Mouse (Mus musculus) heart, postnatal 36 days (tissue): ENCODE results near the gene Daxx. TPM values are rescaled to one million over a fixed set of nuclear protein-coding genes. Genes with fewer than 3 reads are reported as not detected.
A peak's percentile ranks its signal among the peaks of the same experiment; 100 is the strongest.
"Not testable (repeated sequence)": the region's sequence is repeated elsewhere in the genome, so short reads cannot be mapped to it uniquely, and the experiment has no call there.

Experiments
- DNase-seq, 2 experiments: peaks; one replicate each; pipeline ENCODE4 v3.0.0; 2021 to 2022
- intact Hi-C: fragments of 180-260 bp; cut with DNase I; formaldehyde crosslinking; loops from one replicate; pipeline ENCODE4 v1.15.1; 2025
- total RNA-seq, 2 experiments: library from RNA; stranded (reverse); gene quantifications; 2 replicates each; pipeline ENCODE4 v1.2.3; 2021

Gene Daxx
- total RNA-seq, 2 experiments from 2014 or later, result 15.7 to 18.0 TPM

- DNase-seq, result no peak
- intact Hi-C loops, result no loop called here
Observed at GRCm38 (mm10) chr17:33935422-33936055, 26.3 kb downstream of the Daxx start.

DNA sequence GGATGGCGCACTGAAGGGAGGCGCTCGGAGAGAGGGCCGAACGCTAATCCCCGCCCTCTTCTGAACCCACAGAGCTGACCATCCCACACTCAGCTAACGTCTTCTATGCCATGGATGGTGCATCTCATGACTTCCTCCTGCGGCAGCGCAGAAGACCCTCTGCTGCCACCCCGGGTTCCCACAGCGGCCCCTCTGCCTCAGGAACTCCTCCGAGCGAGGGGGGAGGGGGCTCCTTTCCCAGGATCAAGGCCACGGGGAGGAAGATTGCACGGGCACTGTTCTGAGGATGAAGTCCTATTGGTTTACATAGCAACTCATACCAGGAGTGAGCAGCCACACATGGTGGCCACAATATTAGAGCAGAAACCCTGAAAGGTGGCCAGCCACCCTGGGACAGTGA, 27.8 kb downstream of the Daxx start:
- intact Hi-C loops, result no loop called here
- no peak for DNase-seq

- no peak for DNase-seq
- intact Hi-C loops, result no loop called here
Observed at GRCm38 (mm10) chr17:33938783-33939182, 29.6 kb downstream of the Daxx start.

DNA sequence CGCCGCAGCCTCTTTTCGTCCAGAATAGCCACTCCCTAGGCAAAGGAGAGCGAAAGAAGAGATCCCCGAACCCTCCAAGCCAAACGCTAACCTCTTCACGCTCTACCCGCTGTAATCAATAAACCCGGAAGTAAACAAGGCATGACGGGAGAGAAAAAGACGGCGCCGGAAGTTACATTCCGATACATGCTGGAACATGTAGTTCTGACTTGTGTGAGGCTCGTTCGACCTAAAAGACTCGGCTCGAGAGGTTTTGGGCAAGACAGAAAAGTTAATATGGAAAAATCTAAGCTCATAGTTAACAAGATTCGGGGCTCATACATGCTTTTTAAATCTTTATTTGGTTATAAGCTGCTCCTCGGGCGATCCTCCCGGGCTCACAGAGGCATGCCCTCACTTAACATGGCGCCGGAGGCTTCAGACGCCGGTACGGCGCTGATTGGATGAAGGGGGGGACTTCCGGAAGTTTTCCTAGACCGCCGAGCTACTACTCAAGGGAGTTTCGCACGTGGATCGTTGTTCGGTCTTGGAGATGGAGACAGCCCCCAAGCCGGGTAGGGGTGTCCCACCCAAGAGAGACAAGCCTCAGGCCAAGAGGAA, 31.1 kb downstream of the Daxx start, which contains the start of the genes Pfdn6 and Wdr46:
Pfdn6 (minus strand) TSS at position 138 of the 600 bp plus-strand sequence.
Wdr46 (plus strand) TSS at position 455 of the 600 bp plus-strand sequence.
- intact Hi-C loops, result loop anchor here (1.0 kb wide), 1 partner anchor 15 kb away; the partner anchor contains the start of gene Vps52

GRCm38 (mm10) chr17:33940981-33941380, 31.8 kb downstream of the Daxx start:
- no peak for DNase-seq
- intact Hi-C loops, result loop anchor here (1.0 kb wide), 1 partner anchor 14 kb away; the partner anchor contains the start of gene Vps52

More for the DNA sequence above, 31.1 kb downstream of the Daxx start, which contains the start of the genes Pfdn6 and Wdr46:
- peak; percentile 89 to 92 for DNase-seq

- intact Hi-C loops, result no loop called here
- no peak for DNase-seq
Observed at GRCm38 (mm10) chr17:33941381-33941780, 32.2 kb downstream of the Daxx start.

DNA sequence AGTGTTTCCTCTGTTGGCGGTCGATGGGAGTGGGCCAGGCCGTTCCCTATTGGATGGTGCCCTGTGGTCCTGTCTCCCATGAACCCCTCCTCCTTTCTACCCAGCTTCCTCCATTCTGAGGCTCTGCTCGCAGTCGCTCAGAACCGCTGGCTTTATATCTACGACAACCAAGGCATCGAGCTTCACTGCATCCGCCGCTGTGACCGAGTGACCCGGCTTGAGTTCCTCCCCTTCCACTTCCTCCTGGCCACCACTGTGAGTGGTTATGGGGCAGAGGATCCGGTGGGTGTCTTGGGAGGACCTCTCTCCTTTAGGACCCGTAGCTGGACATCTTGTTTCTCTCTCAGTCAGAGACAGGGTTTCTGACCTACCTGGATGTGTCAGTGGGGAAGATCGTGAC, 34.2 kb downstream of the Daxx start:
- DNase-seq, result no peak
- intact Hi-C loops, result no loop called here

DNA sequence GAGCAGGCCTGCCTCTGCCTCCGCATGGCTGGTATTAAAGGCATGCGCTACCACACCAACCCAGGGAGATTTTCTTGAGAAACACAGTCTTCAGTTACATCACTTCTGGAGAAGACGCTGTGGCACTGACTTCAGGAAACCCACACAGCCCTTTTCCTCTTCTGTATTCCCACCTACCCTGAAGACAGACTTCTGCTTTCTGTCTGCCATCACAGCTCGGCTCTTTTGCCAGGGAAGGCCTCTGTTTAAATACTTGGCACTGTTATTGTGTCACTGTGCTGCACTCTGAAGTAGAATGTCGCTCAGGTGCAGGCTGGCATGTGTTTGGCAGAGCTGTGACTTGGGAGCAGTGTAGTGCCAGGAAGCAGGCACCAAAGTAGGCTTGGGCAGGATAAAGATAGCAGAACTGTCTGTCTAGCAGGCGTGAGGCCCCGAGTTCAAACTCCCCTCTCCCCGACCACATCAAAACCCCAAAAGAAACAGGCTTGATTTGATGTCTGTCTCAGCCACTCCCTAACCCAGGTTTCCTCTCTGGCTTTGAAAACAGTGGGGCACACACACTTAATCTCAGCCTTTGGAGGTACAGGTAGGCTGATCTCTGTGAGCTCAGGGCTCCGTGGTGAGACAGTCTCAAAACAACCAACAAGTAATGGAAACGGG, 38.3 kb downstream of the Daxx start:
- no peak for DNase-seq
- intact Hi-C loops, result no loop called here

DNA sequence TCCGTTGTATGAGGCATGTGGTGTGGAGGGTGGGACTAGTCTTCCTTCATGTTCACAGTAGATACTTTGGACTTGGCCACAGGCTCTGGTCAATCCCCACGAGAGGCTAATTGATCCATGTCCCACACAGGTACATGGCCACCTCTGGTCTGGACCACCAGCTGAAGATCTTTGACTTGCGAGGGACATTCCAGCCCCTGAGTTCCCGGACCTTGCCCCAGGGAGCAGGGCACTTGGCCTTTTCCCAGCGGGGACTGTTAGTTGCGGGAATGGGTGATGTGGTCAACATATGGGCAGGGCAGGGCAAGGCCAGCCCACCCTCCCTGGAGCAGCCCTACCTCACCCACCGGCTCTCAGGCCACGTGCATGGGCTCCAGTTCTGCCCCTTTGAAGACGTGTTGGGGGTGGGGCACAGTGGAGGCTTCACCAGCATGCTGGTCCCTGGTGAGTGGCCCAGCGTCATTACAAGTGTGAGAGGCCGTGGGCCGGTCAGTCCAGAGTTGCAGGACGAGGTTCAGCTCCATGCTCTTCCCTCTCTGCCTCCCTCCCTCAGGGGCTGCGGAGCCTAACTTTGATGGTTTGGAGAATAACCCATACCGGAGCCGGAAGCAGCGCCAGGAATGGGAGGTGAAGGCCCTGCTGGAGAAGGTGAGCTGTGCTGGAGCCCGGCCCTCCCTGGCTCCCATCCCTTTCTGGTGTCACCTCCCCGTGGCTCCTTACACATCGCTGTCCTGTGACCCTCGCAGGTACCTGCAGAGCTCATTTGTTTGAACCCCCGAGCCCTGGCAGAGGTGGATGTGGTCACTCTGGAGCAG, 39.1 kb downstream of the Daxx start:
- DNase-seq, result no peak
- intact Hi-C loops, result no loop called here

DNA sequence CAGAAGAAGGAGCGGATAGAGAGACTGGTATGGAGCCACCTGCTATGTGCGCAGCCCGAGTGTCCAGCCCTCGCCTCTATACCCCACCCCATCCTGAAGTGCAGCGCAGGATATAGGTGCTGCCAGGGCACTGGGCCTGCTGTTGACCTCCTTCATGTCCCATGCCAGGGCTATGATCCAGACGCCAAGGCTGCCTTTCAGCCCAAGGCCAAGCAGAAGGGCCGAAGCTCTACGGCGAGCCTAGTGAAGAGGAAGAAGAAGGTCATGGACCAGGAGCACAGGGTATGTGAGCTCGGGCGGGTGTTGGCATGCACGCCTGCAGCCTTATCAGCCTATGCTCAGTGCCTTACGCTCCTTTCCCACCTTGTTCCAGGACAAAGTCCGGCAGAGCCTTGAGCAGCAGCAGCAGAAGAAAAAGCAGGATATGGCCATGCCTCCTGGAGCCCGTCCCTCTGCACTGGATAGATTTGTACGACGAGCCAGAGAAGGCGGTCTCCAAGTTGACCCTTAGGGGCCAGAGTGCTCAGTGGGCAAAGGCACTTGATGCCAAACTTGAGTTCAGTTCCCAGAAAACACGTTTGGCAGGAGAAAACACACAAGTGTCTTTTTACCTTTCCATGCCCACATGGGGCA, 39.8 kb downstream of the Daxx start:
- no peak for DNase-seq
- intact Hi-C loops, result no loop called here

GRCm38 (mm10) chr17:33950131-33950625, 41.0 kb downstream of the Daxx start:
- intact Hi-C loops, result no loop called here
- DNase-seq, result no peak

GRCm38 (mm10) chr17:33951021-33951946, 42.1 kb downstream of the Daxx start, which contains the start of gene B3galt4:
TSS of gene B3galt4 (minus strand) at chr17:33951488.
- intact Hi-C loops, result no loop called here

GRCm38 (mm10) chr17:33952015-33952414, 42.8 kb downstream of the Daxx start:
- DNase-seq, intact Hi-C loops: not testable (repeated sequence)

More at GRCm38 (mm10) chr17:33951021-33951946, 42.1 kb downstream of the Daxx start, which contains the start of gene B3galt4:
- DNase-seq, result peak; percentile 66 to 72

DNA sequence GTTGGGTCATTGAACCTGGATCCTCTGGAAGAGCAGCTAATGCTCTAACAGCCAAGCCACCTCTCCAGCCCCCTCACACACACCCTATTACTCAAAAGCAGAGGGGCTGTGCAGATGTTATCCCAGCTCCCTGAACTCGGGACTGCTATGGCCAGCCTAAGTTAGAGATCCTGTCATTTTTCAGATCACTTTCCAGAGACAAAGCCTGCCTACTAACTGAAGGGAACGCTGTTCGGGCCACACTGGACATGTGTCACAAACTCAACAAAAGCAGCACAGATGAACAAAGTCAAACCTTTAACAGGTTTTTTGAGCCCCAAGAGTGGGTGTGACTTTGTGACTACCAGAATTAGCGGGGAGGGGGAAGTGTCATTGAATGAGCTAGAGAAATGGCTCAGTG, 43.7 kb downstream of the Daxx start:
- intact Hi-C loops, result no loop called here
- DNase-seq, result no peak

DNA sequence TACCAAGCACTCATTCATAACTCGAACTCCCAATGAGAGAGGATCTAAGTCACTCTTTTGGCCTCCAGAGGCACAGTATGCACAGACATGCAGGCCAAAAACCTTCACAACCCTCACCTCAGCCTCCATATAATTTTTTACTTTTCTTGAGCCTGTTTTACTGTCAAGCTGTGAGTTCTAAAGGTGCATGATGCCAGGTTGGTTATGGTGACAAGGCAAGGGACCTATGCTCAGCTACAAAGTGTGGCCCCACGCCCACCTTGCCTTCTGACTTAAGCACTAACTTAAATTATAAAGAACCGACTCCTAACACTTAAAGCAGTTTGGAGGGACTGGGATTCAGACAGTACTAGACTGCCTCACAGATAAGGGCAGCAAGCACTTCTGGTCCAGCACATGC, 44.1 kb downstream of the Daxx start:
- intact Hi-C loops, result no loop called here
- no peak for DNase-seq

- intact Hi-C loops, result no loop called here
Observed at GRCm38 (mm10) chr17:33953961-33954565, 44.8 kb downstream of the Daxx start.

DNA sequence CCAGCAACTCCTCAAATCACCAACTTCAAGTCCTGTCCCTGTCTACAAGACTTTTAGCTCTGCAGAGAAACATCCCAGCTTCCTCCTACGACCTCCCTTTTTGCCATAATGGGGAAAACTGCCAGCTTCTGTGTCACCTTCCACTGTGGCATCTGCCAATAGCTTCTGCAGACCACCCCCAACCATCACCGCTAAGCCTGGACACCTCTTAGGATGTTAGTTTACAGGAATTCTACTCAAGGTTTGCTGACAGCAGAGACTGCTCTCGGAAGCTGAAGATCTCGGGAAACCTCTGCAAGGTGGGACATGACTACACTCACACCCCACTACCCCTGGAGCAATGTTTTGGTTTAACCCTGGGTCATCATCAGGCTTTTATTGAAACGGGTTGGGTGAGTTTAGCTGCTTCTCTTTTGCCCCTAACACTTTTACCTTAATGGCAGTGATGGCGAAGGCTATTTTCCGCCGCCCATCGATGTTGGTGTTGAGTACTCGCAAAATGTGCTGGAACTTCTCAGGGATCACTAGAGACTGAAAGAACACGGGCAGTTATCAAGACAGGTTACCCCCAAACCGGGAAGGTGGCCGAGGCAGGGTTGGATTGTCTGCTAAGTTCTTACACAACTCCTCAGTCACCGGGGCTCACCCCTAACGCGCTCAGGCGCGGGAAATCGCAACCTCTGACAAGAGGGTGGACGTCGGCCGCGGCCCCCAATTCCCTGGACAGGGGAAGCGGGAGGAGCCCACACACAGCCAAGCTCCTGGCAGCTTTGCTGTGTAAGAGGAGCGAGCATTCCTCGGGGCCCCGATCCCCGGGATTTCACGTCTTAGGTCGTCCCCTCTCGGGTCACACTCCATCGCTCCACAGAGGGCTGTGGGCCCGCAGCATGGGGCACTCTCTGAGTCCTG, 45.7 kb downstream of the Daxx start:
- intact Hi-C loops, result loop anchor here (1.0 kb wide), 2 partner anchors 15 to 26 kb away; partner anchors contain the start of genes Pfdn6, Rgl2 and Wdr46
- DNase-seq, result no peak

More at GRCm38 (mm10) chr17:33953961-33954565, 44.8 kb downstream of the Daxx start:
- no peak for DNase-seq
